Mouse (Mus musculus) megakaryocyte, embryonic 14.5 days (primary cell): ENCODE results near the gene 1700025G04Rik.

Source experiments
- FLI1 ChIP-seq: IDR thresholded peaks from 2 replicates; pipeline ENCODE4 v1.6.1; 2012; ENCODE audit warnings: low read length, inconsistent platforms, mixed read lengths
- GATA1 ChIP-seq: IDR thresholded peaks from 3 replicates; pipeline ENCODE4 v1.6.1; 2012; ENCODE audit warnings: mixed read lengths, low read length, inconsistent platforms, borderline replicate concordance

DNA sequence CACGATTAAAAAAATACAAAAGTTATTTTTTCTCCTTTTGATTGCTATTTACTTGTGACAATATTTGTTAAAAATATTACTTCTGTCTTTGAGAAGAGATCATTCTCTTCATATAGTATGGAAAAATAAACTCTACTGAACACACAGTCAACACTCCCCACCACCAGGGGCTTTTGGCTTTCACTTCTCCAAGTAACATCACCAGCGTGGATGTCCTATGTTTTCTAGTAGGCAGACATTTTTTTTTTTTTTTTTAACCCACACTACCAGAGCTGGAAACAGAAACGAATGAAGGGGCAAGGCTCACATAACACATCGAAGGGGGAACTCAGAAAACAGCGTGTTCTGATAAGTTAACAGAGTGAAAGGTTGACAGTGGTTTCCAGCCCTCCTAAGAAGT is 197.9 kb downstream of the 1700025G04Rik start:
- TF ChIP-seq GATA1 (no peak), FLI1 (no peak)
